Mouse (Mus musculus): ENCODE data around the gene Spata31d1a. TPM values are rescaled to one million over a fixed set of nuclear protein-coding genes. Genes with fewer than 3 reads are reported as not detected.

The Spata31d1a gene
- total and polyA plus RNA-seq, 3 experiments, result 0.19 TPM; not detected in 2

GRCm38 (mm10) chr13:59690576-59690975 is 19.6 kb downstream of the Spata31d1a start:
- no peak overlapping the region for H3K27ac ChIP-seq (ENCODE audit: insufficient read depth, low read depth)
- DNase-seq (ENCODE audit: extremely low read depth), result no peak
- in situ Hi-C loops (cut with MboI; ENCODE audit: low pct_ligation_motif_present, low pct_unique_long_range_greater_than_20kb, low sequenced_read_pairs), result no loop called here
- no peak for TF ChIP-seq JUN (IDR thresholded peaks at IDR 0.05; ENCODE audit: insufficient read depth, low read depth, low read length)
- no peak for TF ChIP-seq MXI1 (IDR thresholded peaks at IDR 0.05; ENCODE audit: low read depth, low read length)
- TF ChIP-seq MAX (IDR thresholded peaks at IDR 0.05; ENCODE audit: low read length), result no peak
- no peak for TF ChIP-seq JUND (conservative IDR thresholded peaks at IDR 0.05; ENCODE audit: low read depth, low read length)
- no peak for TF ChIP-seq IRF4 (IDR thresholded peaks at IDR 0.05; ENCODE audit: low read depth, low read length)
- no peak for TF ChIP-seq CHD1 (IDR thresholded peaks at IDR 0.05; ENCODE audit: low read depth, low read length)
- TF ChIP-seq POLR2AphosphoS2 (IDR thresholded peaks at IDR 0.05; ENCODE audit: low read depth, low read length), result no peak
- TF ChIP-seq TBP (conservative IDR thresholded peaks at IDR 0.05; ENCODE audit: low read depth, low read length), result no peak
- peak; percentile 45 for TF ChIP-seq SMC3 (IDR thresholded peaks at IDR 0.05; ENCODE audit: low read depth, low read length)
- TF ChIP-seq USF2 (conservative IDR thresholded peaks at IDR 0.05; ENCODE audit: low read depth, low read length), result no peak
- TF ChIP-seq ELF1 (IDR thresholded peaks at IDR 0.05; ENCODE audit: low read depth, low read length), result no peak
- TF ChIP-seq CTCF (conservative IDR thresholded peaks at IDR 0.05 in 1 of 2, IDR thresholded peaks at IDR 0.05 in 1 of 2; ENCODE audit: low read depth in 2 of 2, low read length in 2 of 2), result peak in 1 of 2 experiments; percentile 45; a peak in 2 of 4 replicates
- no peak for TF ChIP-seq ZC3H11A (IDR thresholded peaks at IDR 0.05; ENCODE audit: low read depth, low read length)
- TF ChIP-seq ZKSCAN1 (IDR thresholded peaks at IDR 0.05; ENCODE audit: borderline replicate concordance, low read depth, low read length), result no peak
- TF ChIP-seq NRF1 (IDR thresholded peaks at IDR 0.05; ENCODE audit: low read depth, low read length), result no peak
- peak; percentile 24 for TF ChIP-seq RAD21 (IDR thresholded peaks at IDR 0.05; ENCODE audit: low read depth, low read length)
- TF ChIP-seq USF1 (IDR thresholded peaks at IDR 0.05; ENCODE audit: low read depth, low read length), result no peak
- TF ChIP-seq HCFC1 (IDR thresholded peaks at IDR 0.05; ENCODE audit: low read depth, low read length), result no peak
- no peak for TF ChIP-seq E2F4 (IDR thresholded peaks at IDR 0.05; ENCODE audit: insufficient replicate concordance, low read depth, low read length)
- TF ChIP-seq GABPA (IDR thresholded peaks at IDR 0.05; ENCODE audit: insufficient replicate concordance, low read depth, low read length), result no peak
- no peak for TF ChIP-seq ZMIZ1 (IDR thresholded peaks at IDR 0.05; ENCODE audit: low read depth, low read length)
- TF ChIP-seq UBTF (IDR thresholded peaks at IDR 0.05; ENCODE audit: low read depth, low read length), result no peak
- TF ChIP-seq ZNF384 (IDR thresholded peaks at IDR 0.05; ENCODE audit: low read depth, low read length), result no peak
- no peak for TF ChIP-seq PAX5 (IDR thresholded peaks at IDR 0.05; ENCODE audit: low read length)
- no peak for TF ChIP-seq TCF12 (IDR thresholded peaks at IDR 0.05; ENCODE audit: low read depth, low read length)
- no peak for TF ChIP-seq ETS1 (conservative IDR thresholded peaks at IDR 0.05; ENCODE audit: low read depth, low read length)
- TF ChIP-seq KAT2A (IDR thresholded peaks at IDR 0.05; ENCODE audit: insufficient replicate concordance, low read length), result no peak
- no peak overlapping the region for H3K4me3 ChIP-seq (replicated peaks in 1 of 3; ENCODE audit: low read depth in 2 of 3, low read length in 2 of 3, poor library complexity in 1 of 3)
- H3K9ac ChIP-seq (ENCODE audit: insufficient read depth, low read depth), result no peak overlapping the region
- H3K27me3 ChIP-seq (replicated peaks), result peaks cover 5% of the 10 kb centered on the region
- no peak overlapping the region for H3K4me2 ChIP-seq (ENCODE audit: insufficient read depth, low read depth, poor library complexity, severe bottlenecking)
- H3K4me1 ChIP-seq (ENCODE audit: control insufficient read depth in 1 of 2, insufficient read depth in 2 of 2), result no peaks in the 10 kb centered on the region; a peak in 1 of 4 replicates
- no peaks in the 10 kb centered on the region for H3K79me2 ChIP-seq (replicated peaks; ENCODE audit: control insufficient read depth, extremely low read depth, insufficient read depth, poor library complexity, severe bottlenecking)
- H3K9me3 ChIP-seq (replicated peaks; ENCODE audit: low read length), result peaks cover 3% of the 10 kb centered on the region
- dilution Hi-C loops (cut with MboI; ENCODE audit: extremely low pct_ligation_motif_present, extremely low pct_unique_long_range_greater_than_20kb, low sequenced_read_pairs), result no loop called here
- no peaks in the 10 kb centered on the region for H3K36me3 ChIP-seq (replicated peaks in 1 of 2; ENCODE audit: control insufficient read depth in 1 of 2, insufficient read depth in 1 of 2, low read length in 1 of 2)

Data from CH12.LX (cell line).